Mouse (Mus musculus): ENCODE measurements around the gene Gclc.

- TF ChIP-seq CTCF (IDR thresholded peaks at IDR 0.05; ENCODE audit: insufficient read depth, low read length) (no peak), POLR2A (IDR thresholded peaks at IDR 0.05; ENCODE audit: borderline replicate concordance, extremely low read depth, low read depth, low read length) (no peak)
Measured at GRCm38 (mm10) chr9:77777622-77778021, 23.3 kb downstream of the Gclc start.
